Mouse (Mus musculus) T-helper 17 cell (primary cell): ENCODE results near the gene Klf7.

Experiments used
- in situ Hi-C, 2 experiments: fragments of 300-600 bp; cut with MboI, MseI; formaldehyde crosslinking; loops; 1 replicate in 1 of 2; 2 replicates in 1 of 2; pipeline ENCODE4 v1.15.1; 2025; ENCODE audit warnings: high pct_unique_total_duplicates in 2 of 2

The Klf7 gene

DNA sequence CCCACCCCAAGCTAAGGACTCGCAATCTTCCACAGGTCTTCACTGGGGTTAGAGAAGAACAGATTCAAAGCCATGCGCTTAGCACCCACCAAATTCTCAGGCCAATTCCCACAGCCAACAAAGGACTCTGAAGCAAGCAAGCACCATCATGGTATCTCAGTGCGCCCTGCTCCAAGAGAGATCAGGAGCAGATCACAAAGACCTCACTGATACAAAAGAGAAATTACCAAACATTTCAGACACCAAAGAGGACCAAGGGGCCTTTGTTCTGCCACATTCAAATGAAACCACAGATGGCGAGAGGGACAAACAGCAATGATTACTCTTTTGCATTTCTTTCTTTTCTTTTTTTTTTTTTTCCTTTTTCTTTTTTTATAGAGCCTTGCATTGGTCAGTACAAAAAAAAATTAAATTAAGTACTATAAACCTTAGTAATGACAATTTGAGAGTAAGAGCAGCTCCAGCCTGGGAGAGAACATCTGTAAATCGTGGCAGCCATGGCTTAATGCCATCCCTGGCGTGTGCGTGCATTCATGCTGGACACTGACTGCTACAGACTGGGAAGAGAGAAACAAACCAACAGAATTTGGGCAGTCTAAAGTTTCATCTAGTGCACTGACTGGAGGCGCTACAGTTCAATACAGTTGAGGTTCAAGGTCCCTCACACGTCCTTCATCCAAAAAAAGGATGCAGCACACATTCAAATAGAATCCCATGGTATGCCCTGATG, 89.4 kb downstream of the Klf7 start:
- in situ Hi-C loops: no loop called here

DNA sequence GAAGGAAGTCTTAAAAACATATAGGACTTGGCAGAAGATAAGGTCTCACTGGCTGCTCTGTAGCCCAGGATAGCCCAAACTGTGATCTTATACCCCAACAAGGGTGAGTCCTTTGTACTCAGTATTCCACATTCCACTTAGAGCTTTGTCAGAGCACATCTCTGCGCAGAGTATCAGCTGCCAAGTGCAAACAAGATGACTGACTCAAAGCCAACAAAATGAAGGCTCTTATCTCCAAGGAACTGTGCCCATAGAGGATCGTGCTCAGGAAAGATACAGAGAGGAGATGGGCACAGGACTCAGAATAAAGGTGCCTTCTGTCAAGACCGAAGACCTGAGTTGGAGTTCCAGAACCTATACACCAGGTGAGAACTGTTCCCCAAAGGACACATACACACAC, 100.1 kb downstream of the Klf7 start:
- in situ Hi-C loops: no loop called here

DNA sequence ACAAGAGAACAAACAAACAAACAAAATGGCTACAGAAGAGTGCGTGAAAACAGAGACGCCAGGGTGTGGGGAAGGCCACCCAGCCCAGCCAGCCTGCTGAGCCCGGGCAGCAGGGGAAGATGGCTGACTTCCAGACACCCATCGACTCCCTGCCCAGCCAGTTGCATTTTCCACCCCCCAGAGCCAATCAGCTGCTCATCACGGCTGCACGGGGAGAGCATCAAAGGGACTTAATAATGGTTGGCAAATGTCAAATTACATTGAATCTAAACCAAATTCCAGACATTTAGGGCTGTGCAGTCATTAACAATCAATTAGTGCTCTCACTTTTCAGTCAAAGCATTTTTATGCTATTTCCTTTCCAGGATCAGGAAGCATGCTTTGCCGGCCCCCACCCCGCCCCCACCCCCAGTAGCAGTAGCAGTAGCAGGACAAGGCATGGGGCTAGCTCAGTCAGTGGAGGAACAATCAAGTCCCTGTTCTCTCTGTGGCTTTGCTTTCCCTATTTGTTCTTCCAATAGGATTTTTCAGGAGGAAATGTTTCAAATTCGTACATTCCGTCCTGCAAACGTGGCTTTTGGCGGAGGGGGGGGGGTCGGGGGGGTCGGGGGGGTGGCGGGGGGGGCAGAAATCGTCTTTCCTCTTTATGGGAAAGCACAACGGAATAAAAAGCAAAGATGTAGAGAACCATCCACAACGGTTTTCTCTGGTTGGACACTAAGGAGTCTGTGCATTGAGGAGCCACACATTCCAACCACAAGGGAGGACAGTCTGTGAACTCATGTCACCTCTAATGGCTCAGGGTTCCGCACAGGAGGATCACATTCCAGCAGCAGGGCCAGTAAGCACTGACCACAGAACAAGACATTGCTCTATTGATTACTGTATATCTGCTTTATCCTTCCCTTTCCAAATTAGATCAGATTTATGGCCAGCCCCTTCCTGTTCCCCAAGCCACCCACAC, 101.1 kb downstream of the Klf7 start:
- in situ Hi-C loops: no loop called here

GRCm38 (mm10) chr1:64019127-64019635, 102.9 kb downstream of the Klf7 start:
- in situ Hi-C loops: loop anchor here in 1 of 2 experiments (5.0 kb wide), 1 partner anchor 98 kb away; no protein-coding TSS in a partner anchor

GRCm38 (mm10) chr1:64018466-64019077, 103.5 kb downstream of the Klf7 start:
- in situ Hi-C loops: loop anchor here in 1 of 2 experiments (5.0 kb wide), 1 partner anchor 99 kb away; no protein-coding TSS in a partner anchor

DNA sequence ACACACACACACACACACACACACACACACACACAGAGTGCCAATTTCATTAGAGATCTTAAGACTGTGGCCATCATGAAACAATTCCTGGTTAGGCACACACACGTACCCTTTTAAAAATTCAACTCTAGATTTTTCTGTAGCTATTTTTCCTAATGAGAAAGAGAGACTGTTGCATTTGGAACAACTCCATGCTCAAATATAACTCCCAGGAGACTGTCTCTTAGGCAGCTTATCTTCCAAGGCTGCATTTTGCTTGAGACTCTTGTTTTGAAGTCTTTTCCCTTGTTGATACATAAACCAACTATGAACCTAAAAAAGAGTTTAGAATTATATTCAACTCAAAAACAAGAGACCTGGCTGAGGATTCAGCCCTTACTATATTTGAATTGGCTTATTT, 108.0 kb downstream of the Klf7 start:
- in situ Hi-C loops: no loop called here

GRCm38 (mm10) chr1:64008994-64009393, 113.1 kb downstream of the Klf7 start:
- in situ Hi-C loops: no loop called here

GRCm38 (mm10) chr1:64008031-64008430, 114.1 kb downstream of the Klf7 start:
- in situ Hi-C loops: no loop called here

GRCm38 (mm10) chr1:64005194-64005593, 116.9 kb downstream of the Klf7 start:
- in situ Hi-C loops: no loop called here

- in situ Hi-C loops: no loop called here
These were observed 118.4 kb downstream of the Klf7 start for GRCm38 (mm10) chr1:64003525-64004291.

- in situ Hi-C loops: no loop called here
These were observed 120.0 kb downstream of the Klf7 start for GRCm38 (mm10) chr1:64002036-64002435.

DNA sequence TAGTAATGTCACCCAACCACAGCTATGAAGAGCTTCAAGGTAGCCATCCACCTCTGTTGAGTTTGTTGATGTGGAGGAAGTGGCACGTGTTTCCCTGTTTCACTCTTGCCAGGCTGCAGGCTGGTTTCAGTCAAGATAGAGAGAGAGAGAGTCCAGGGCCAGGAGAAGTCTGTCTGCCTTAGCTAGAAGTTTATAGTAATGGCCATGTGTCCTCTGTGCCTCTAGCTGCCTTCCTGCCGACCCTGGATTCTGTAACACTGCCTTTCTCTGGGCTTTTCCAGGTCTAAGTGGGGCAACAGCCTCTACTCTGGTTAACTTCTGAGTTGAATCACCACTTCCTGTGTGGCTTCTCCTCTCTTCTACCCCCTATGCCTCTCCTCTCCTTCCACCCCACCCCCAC, 121.5 kb downstream of the Klf7 start:
- in situ Hi-C loops: no loop called here

DNA sequence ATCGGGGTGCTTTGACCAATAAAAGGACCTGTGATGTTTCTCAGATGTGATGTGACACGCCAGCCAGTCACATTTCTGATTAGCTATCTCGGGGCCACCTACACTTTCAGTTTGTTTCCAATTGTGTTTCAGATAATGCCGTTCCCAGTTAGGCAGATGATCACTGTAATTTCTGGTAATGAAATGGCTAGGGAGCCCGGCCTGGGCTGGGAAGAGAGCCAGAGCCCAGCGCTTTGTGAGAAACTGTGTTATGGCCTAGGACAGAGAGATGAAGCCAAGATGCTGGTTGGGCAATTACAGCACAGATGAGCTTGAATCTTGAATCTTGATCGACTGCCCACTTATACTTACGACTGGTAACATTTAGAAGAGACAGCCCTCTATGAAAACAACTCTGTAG, 122.6 kb downstream of the Klf7 start:
- in situ Hi-C loops: no loop called here

- in situ Hi-C loops: no loop called here
These were observed 123.2 kb downstream of the Klf7 start for GRCm38 (mm10) chr1:63998901-63999300.

DNA sequence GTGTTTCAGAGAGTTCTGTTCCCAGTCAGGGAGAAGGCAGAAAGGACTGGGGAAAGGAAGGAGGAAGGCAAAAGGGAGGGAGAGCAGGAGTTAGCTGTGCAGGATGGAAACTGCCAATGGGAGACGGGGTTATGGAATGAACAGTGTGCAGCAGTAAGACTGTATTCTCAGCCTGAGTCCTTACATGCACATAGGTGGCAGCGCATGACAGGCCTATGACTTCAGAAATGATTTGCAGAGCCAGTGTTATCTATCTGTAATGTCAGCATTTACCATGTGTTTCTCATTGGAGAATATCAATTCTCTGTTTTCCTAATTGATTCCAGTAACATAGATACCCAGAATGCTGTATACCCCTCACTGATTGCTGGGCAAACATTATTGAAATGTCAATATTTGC, 123.9 kb downstream of the Klf7 start:
- in situ Hi-C loops: no loop called here

- in situ Hi-C loops: no loop called here
These were observed 126.3 kb downstream of the Klf7 start for GRCm38 (mm10) chr1:63995828-63996227.

- in situ Hi-C loops: no loop called here
These were observed 127.0 kb downstream of the Klf7 start for GRCm38 (mm10) chr1:63995137-63995492.

GRCm38 (mm10) chr1:63994248-63995136, 127.6 kb downstream of the Klf7 start:
- in situ Hi-C loops: no loop called here

DNA sequence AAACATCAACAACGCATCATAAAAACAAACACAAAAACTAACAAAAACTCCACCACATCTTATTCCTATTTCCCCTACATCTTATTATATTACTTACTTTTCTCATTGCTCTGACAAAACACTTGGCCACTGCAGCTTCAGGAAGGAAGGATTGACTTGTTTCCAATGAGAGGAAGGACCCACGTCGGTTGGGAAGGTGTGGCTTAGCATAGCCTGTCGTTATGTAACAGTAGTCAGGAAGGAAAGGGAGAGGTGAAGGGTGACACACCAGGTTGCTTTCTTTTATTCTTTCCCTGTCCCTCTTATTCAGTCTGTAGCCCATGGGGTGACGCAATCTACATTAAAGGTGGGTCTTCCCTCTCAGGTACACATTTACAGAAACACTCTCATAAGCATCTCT, 129.6 kb downstream of the Klf7 start:
- in situ Hi-C loops: no loop called here

- in situ Hi-C loops: no loop called here
These were observed 131.7 kb downstream of the Klf7 start for GRCm38 (mm10) chr1:63990416-63990815.
